Mouse (Mus musculus): Measurements from ENCODE around the gene Cldn2.

GRCm38 (mm10) chrX:139854795-139855194, 54.2 kb downstream of the Cldn2 start:
- TF ChIP-seq CTCF (IDR thresholded peaks at IDR 0.05; ENCODE audit: borderline replicate concordance, insufficient read depth, low read depth, low read length) = no peak
- TF ChIP-seq POLR2A (IDR thresholded peaks at IDR 0.05; ENCODE audit: borderline replicate concordance, insufficient read depth, low read length) = no peak
